Mouse (Mus musculus) embryonic stem cell, embryonic (primary cell): Measurements from ENCODE around the gene Dhdh.

Source experiments
- CTCF ChIA-PET, 4 experiments: fragments of 300-600 bp in 2 of 4; fragments of 350-600 bp in 2 of 4; sonication (Branson Sonifier 250); formaldehyde crosslinking; loops; one replicate each; lab custom pipeline; 2022; ENCODE audit warnings: inconsistent platforms in 2 of 4; lab: Charles Lee
- POLR2A ChIA-PET, 4 experiments: fragments of 300-600 bp in 2 of 4; fragments of 350-600 bp in 2 of 4; sonication (Branson Sonifier 250); formaldehyde crosslinking; loops; one replicate each; lab custom pipeline; 2022; ENCODE audit warnings: antibody characterized with exemption in 4 of 4, inconsistent platforms in 1 of 4; lab: Charles Lee

Gene Dhdh

DNA sequence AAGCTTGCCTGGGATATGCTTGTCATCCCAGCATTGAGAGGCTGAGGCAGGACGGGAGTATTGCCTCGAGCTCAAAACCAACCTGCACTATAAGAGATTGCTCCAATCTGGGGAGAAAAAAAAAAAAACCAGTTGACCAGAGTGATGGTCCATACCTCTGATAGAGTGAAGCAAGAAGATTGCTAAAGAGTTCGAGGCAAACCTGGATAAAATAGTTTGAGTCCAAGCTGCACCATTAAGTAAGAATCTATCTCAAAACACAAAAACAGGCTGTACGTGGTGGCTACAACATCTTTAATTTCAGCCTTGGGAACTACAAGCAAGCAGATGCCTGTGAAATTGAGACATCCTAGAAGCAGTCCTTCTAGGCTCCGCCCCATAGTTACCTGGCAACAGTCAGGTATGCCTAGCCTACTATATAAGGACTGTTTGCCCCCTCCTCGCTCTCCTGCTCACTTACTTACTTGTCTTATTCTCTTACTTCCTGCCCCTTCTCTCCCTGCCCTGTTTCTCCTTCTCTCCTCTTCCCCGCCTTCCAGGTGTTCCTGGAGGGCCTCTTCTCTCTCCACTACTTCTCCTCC lies 21.4 kb downstream of the Dhdh start:
- POLR2A ChIA-PET: interaction anchor here (0.6 to 7.3 kb wide), 68 partner anchors 8 to 610 kb away, joined by 3 to 97 read pairs (median 7); partner anchors contain the start of genes Plekha4 (in 3 of the 4), Ppp1r15a (in 3 of the 4), Bcat2 (in 2 of the 4) and Dhdh (in 2 of the 4)

DNA sequence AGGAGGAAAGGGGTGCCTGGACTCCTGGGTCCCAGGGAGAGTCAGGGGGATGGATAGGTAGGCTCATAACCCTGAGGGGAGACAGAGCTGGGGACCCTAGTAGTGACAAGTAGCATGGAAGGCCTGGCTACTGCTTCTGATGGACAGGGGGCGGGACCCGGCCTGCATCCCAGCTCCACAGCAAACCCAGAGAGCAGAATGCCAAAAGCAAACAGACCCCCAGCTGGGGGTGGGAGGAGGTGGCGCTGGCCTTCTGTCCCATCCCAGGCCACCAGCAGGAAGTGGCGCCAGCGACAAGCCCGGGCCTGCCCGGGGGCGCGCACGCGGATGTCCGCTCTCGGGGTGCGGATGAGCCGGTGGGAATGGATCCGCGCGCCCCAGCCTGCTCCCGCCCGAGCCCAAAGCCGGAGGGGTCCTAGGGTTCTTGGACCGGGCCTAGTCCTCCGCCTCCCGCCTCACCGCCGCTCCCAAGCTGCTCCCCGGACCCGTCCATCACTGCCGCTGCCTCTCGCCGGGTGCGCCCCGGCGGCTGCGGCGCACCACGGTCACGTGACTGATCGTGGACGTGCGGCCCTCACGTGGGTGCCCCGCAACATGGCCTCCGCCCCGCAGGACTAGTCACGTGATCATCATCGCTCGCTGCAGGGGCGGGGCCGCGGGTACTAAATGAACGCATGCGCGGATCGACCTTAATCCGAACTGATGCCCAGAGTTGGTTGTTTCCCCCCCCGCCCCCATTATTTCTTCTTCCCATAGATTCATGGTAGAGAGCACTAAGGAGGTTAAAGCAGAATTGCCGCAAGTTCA lies 22.1 kb downstream of the Dhdh start, which contains the start of gene Bax:
Gene Bax (minus strand): TSS at position 616 of the 807 bp plus-strand sequence.
- CTCF ChIA-PET: interaction anchor here (0.6 to 3.7 kb wide), 24 partner anchors 8 to 652 kb away, joined by 3 to 17 read pairs (median 4); partner anchors contain the start of genes Gys1 (in 2 of the 4), Plekha4 (in 1 of the 4) and Ppp1r15a (in 1 of the 4)
- POLR2A ChIA-PET: interaction anchor here (0.6 to 7.3 kb wide), 133 partner anchors 8 to 651 kb away, joined by 3 to 97 read pairs (median 5); partner anchors contain the start of genes Gys1 (in 3 of the 4), Plekha4 (in 3 of the 4), Ppp1r15a (in 3 of the 4) and Snrnp70 (in 3 of the 4)

More for the DNA sequence above, 21.4 kb downstream of the Dhdh start:
- CTCF ChIA-PET: interaction anchor here (0.6 to 3.7 kb wide), 13 partner anchors 10 to 334 kb away, joined by 3 to 17 read pairs (median 4); no protein-coding TSS in a partner anchor

DNA sequence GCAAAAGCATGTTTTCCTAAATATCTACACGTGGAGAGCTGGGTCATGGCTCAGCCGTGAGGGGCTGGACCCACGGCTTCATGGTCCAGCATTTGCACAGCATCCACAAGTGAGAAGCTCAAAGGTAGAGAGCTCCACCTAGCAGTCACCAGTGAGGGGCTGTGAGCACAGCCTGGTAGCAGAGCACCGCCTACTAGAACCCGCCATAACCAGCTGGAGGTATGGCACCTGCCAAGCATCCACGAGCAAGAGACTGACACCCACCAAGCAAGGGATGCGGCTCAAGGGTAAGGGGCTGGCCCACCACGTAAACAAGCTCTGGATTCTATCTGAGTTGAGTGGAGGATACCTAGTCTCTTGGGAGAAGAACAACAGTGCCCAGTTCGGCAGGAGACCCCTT lies 23.1 kb downstream of the Dhdh start:
- ChIA-PET CTCF (interaction anchor here (0.5 to 3.7 kb wide), 22 partner anchors 9 to 217 kb away, joined by 3 to 17 read pairs (median 3); partner anchors contain the start of genes Gys1 (in 2 of the 4), Kcna7 (in 1 of the 4), Ntf5 (in 1 of the 4) and Plekha4 (in 1 of the 4)), POLR2A (interaction anchor here (0.6 to 7.3 kb wide), 124 partner anchors 8 to 650 kb away, joined by 3 to 97 read pairs (median 5); partner anchors contain the start of genes Gys1 (in 3 of the 4), Plekha4 (in 3 of the 4), Ppp1r15a (in 3 of the 4) and Snrnp70 (in 3 of the 4))

DNA sequence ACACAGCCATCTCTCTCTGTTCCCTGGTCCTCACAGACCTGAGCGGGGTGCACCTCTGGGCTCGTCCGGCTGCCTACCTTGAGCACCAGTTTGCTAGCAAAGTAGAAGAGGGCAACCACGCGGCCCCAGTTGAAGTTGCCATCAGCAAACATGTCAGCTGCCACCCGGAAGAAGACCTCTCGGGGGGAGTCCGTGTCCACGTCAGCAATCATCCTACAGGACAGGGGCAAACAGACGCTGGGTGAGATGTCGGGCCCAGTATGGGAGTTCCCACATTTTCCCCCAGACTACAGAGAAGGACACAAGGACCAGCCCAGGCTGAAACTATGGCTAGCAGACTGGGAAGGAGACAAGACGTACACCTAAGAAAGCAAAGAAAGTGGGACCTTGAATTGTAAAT lies 23.5 kb downstream of the Dhdh start:
- ChIA-PET POLR2A (interaction anchor here (0.6 to 7.3 kb wide), 110 partner anchors 8 to 1127 kb away, joined by 3 to 97 read pairs (median 6); partner anchors contain the start of genes Plekha4 (in 3 of the 4), Ppp1r15a (in 3 of the 4), Snrnp70 (in 3 of the 4) and Bcat2 (in 2 of the 4)), CTCF (interaction anchor here (0.5 to 3.7 kb wide), 18 partner anchors 8 to 217 kb away, joined by 3 to 17 read pairs (median 3); partner anchors contain the start of genes Gys1 (in 1 of the 4), Kcna7 (in 1 of the 4), Plekha4 (in 1 of the 4) and Ppp1r15a (in 1 of the 4))

DNA sequence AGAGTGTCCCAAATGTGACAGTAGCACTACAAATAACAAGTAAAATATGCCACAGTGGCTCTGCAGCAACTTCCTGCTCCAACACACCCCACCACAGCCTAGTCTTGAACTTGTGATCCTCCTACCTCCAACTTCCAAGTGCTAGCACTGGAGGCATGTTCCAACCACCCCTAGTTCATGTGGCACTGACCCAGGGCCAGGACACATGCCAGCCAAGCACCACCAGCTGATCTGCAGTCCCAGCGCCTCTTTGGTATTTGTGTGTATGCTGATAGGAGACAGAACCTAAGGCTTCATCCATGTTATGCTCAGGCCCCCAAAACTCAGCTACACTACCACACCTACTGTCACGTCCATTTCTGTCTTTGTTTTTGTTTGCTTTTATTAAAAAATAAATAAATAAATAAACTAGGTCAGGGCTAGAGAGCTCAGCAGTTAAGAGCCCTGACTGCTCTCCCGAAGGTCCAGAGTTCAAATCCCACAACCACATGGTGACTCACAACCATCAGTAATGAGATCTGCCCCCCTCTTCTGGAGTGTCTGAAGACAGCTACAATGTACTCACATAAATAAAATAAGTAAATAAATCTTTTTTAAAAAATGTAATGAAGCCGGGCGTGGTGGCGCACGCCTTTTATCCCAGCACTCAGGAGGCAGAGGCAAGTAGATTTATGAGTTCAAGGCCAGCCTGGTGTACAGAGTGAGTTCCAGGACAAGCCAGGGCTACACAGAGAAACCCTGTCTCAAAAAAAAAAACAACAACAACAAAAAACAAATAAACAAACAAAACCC lies 24.4 kb downstream of the Dhdh start:
- CTCF ChIA-PET: interaction anchor here in 2 of 4 experiments (1.0 to 3.7 kb wide), 3 partner anchors 13 to 16 kb away, joined by 3 to 17 read pairs (median 5); no protein-coding TSS in a partner anchor

DNA sequence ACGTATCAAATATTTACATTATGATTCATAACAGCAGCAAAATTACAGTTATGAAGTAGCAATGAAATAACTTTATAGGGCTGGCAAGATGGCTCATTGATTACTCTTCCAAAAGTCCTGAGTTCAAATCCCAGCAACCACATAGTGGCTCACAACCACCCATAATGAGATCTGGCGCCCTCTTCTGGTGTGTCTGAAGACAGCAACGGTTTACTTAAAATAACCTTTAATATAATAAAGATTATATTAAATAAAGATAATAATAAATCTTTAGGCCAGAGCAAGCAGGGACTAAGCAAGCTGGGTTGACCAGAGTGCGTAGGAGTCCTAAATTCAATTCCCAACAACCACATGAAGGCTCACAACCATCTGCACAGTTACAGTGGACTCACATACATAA lies 25.7 kb downstream of the Dhdh start:
- ChIA-PET CTCF (interaction anchor here in 3 of 4 experiments (0.7 to 1.2 kb wide), 4 partner anchors 14 to 186 kb away, joined by 3 to 5 read pairs (median 3); partner anchors contain the start of gene Ruvbl2 (in 1 of the 3)), POLR2A (interaction anchor here in 3 of 4 experiments (0.6 to 7.3 kb wide), 60 partner anchors 8 to 872 kb away, joined by 3 to 97 read pairs (median 6); partner anchors contain the start of genes Bcat2 (in 2 of the 3), Dhdh (in 2 of the 3), Gys1 (in 2 of the 3) and Nucb1 (in 2 of the 3))

More for the DNA sequence above, 24.4 kb downstream of the Dhdh start:
- POLR2A ChIA-PET: interaction anchor here in 3 of 4 experiments (0.6 to 7.3 kb wide), 56 partner anchors 7 to 1126 kb away, joined by 3 to 97 read pairs (median 5); partner anchors contain the start of genes Bcat2 (in 2 of the 3), Gys1 (in 2 of the 3), Nucb1 (in 2 of the 3) and Plekha4 (in 2 of the 3)

DNA sequence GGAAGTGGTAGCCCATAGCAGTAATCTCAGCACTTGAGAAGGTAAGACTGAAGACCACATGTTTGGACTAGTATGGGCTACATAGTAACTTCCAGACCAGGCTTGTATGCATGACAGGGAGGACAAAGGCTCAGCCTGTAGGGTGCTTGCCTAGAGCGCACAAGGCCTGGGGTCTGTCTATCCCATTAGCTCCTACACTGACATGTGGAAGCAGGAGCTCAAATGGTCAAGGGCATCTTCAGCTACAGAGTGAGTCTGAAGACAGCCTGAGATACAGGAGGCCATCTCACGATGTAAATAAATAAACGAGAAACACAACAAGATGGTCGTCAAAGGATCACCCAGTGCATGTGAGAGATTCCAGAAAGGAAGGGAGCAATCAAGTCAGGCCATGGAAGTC lies 26.3 kb downstream of the Dhdh start:
- CTCF ChIA-PET: interaction anchor here in 2 of 4 experiments (0.6 to 1.2 kb wide), 4 partner anchors 8 to 52 kb away, joined by 3 to 8 read pairs (median 4); partner anchors contain the start of gene Ruvbl2 (in 1 of the 2)
- POLR2A ChIA-PET: interaction anchor here in 3 of 4 experiments (0.5 to 7.3 kb wide), 63 partner anchors 8 to 872 kb away, joined by 3 to 97 read pairs (median 5); partner anchors contain the start of genes Bcat2 (in 2 of the 3), Gys1 (in 2 of the 3), Nucb1 (in 2 of the 3) and Plekha4 (in 2 of the 3)

DNA sequence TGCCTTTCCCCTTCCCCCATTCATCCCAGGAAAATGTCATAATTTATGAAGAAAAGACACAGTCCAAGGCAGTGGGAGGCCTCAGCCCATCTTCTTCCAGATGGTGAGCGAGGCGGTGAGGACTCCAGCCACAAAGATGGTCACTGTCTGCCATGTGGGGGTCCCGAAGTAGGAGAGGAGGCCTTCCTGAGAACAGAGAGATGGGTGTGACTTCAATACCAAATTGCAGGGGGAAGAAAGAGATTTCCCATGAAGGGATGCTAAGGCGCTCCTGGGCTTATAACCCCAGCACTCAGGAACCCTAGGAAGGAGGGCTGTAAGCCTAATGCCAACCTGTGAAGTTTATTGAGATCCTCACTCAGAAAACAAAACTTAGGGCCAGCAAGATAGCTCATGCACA lies 26.8 kb downstream of the Dhdh start:
- ChIA-PET POLR2A (interaction anchor here in 3 of 4 experiments (0.5 to 7.3 kb wide), 72 partner anchors 9 to 871 kb away, joined by 3 to 97 read pairs (median 4); partner anchors contain the start of genes Bcat2 (in 2 of the 3), Gys1 (in 2 of the 3), Plekha4 (in 2 of the 3) and Ppp1r15a (in 2 of the 3)), CTCF (interaction anchor here in 2 of 4 experiments (0.6 to 1.2 kb wide), 4 partner anchors 9 to 52 kb away, joined by 3 to 8 read pairs (median 4); partner anchors contain the start of gene Ruvbl2 (in 1 of the 2))

DNA sequence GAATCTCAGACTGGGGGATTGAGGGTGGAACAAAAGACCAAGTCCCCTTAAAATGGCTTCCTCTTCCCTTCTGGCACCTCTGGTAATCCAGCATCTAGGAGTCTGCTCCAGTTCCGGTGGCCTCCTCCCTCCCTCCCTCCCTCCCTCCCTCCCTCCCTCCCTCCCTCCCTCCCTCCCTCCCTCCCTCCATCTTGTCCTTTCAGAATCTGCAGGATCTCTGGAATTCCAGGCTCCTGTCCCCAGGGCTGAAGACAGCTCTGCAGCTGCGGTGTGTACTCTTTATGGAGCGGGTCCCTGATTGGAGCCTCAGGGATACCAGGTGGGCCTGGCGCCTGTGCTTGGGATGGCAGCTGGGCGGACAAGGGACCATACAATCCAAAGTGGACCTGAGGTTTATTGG lies 27.3 kb downstream of the Dhdh start:
- POLR2A ChIA-PET: interaction anchor here (0.5 to 7.3 kb wide), 70 partner anchors 9 to 855 kb away, joined by 3 to 97 read pairs (median 4); partner anchors contain the start of genes Gys1 (in 3 of the 4), Bcat2 (in 2 of the 4), Plekha4 (in 2 of the 4) and Ppp1r15a (in 2 of the 4)
- CTCF ChIA-PET: interaction anchor here in 2 of 4 experiments (0.5 to 1.2 kb wide), 4 partner anchors 9 to 27 kb away, joined by 3 to 4 read pairs (median 4); partner anchors contain the start of gene Gys1 (in 1 of the 2)

DNA sequence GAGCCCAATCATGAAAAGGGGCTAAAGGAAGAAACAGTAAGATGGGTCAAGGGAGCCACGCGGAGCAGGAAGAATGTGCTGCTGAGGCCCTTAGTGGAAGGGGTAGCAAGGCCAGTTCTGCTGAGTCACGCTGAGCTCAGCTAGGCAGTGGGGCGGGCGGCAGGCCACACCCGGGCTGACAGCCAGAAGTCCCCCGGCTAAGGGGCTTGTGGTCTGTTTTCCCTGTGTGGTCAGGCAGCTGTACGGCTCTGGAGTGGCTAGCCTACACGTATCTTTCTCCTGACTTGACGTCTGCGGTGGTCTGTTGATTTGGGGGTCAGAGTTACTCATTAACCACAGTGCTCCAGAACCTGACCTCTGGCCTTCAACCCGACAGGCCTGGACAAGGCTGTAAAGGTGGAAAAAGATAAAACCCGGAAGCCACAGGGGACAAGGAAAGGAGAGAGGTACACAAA lies 27.7 kb downstream of the Dhdh start:
- ChIA-PET POLR2A (interaction anchor here (0.6 to 7.3 kb wide), 52 partner anchors 9 to 854 kb away, joined by 3 to 97 read pairs (median 5); partner anchors contain the start of genes Gys1 (in 3 of the 4), Bcat2 (in 2 of the 4), Plekha4 (in 2 of the 4) and Ppp1r15a (in 2 of the 4)), CTCF (interaction anchor here in 2 of 4 experiments (0.5 to 1.0 kb wide), 2 partner anchors 11 to 27 kb away, joined by 3 to 4 read pairs; partner anchors contain the start of gene Gys1 (in 1 of the 2))

DNA sequence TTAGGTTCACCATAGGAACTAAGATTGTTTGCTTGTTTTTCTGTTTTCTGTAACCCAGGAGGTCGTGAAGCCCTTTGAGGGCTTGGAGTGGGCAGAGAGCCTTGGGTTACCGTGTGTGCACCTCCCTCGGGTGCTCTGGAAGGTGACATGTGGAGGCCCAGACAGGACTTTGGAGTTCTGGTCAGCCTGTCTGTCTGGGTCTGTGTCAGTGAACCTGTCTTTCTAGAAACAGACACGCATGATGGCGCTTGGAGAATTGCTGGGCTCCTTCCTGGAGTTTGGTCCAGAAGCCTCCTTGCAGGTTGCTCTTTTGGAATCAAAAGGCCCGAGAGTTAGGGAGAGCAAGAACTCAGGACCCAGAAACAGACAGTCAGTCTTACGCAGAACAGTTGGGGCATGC lies 28.2 kb downstream of the Dhdh start:
- ChIA-PET POLR2A (interaction anchor here (0.6 to 7.3 kb wide), 263 partner anchors 8 to 753 kb away, joined by 3 to 102 read pairs (median 5); partner anchors contain the start of genes Gys1 (in 3 of the 4), Plekha4 (in 3 of the 4), Ppfia3 (in 3 of the 4) and Ppp1r15a (in 3 of the 4)), CTCF (interaction anchor here in 3 of 4 experiments (0.6 to 1.0 kb wide), 3 partner anchors 13 to 26 kb away, joined by 3 read pairs; partner anchors contain the start of gene Gys1 (in 2 of the 3))

DNA sequence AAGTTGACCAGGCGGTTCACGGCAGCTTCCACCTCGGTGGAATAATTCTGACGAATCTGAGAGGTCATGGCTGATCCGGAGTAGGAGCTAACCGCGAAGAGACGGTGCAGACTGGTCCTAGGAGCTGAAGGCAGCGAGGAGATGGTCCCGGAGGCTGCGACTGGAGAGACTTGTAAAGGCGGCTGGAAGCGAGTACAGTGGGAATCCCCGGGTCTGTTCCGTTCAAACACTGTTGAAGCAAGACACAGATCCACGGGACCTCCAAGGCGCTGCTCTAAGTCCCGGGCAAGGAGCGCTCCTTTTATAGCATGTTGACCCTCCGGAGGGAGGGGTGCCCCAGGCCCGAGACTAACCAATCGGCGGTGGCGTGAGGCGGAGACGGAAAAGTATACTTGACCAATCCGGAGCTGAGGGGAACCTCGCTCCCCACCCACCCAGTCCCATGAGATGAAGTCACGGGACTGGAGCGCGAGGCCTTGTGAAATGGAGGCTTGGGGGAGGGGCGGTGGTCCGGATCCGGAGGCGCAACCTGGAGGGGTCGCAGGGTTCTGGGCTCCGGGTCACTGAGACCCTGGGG lies 29.0 kb downstream of the Dhdh start, which contains the start of gene Ftl1:
Gene Ftl1 (minus strand): TSS at position 321 of the 577 bp plus-strand sequence.
- POLR2A ChIA-PET: interaction anchor here (0.6 to 4.7 kb wide), 240 partner anchors 8 to 752 kb away, joined by 3 to 102 read pairs (median 5); partner anchors contain the start of genes Plekha4 (in 4 of the 4), Ppp1r15a (in 4 of the 4), Gys1 (in 3 of the 4) and Ppfia3 (in 3 of the 4)
- CTCF ChIA-PET: interaction anchor here in 2 of 4 experiments (0.6 to 1.0 kb wide), 2 partner anchors 12 to 25 kb away, joined by 3 read pairs; partner anchors contain the start of gene Gys1 (in 1 of the 2)

DNA sequence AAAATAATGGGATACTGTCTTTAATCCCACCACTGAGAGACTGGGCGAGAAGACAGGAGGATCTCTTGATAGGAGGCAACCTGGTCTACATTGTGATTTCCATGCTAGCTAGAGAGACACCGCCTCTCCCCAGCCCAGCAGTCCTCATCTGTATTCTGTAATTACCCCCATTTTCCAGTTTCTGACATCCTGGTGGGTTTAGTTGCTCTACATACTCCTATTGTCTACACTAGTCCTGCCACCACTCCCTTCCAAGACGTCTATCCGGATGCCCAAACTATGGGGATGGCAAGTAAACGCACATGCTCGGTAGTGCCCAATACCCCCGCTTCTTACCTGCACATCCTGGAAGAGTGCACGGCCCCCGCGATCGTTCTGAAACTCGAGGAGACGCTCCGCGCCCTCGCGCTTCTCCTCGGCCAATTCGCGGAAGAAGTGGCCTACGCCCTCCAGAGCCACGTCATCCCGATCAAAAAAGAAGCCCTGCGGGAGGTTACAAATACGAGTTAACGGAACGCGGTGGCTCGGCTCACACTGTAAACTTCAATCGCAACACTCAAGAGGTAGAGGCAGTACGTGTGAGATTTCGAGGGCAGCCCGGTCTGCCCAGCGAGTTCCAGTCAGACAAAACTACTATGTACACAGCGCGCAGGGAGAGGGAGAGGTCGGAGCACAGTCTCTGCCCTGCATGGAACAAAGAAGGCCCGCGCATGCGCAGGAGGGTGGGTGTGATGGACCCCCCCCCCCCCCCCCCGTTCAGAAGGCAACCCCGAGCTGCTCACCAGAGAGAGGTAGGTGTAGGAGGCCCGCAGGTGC lies 29.6 kb downstream of the Dhdh start:
- ChIA-PET POLR2A (interaction anchor here (0.6 to 4.7 kb wide), 192 partner anchors 7 to 529 kb away, joined by 3 to 102 read pairs (median 6); partner anchors contain the start of genes Plekha4 (in 4 of the 4), Ppp1r15a (in 4 of the 4), Bax (in 3 of the 4) and Dhdh (in 3 of the 4)), CTCF (interaction anchor here in 2 of 4 experiments (1.0 kb wide), 2 partner anchors 24 to 55 kb away, joined by 3 read pairs; partner anchors contain the start of gene Gys1 (in 1 of the 2))
